Mouse (Mus musculus) midbrain, embryonic 16.5 days (tissue): Measurements from ENCODE around the gene Ids. TPM values are rescaled to one million over a fixed set of nuclear protein-coding genes. Genes with fewer than 3 reads are reported as not detected.

Experiments
- polyA plus RNA-seq: library from polyadenylated mRNA; unstranded; fragments of >200 nt; fragmentation: Nextera tagmentation; extraction: Ambion mirVana; gene quantifications from 2 replicates; pipeline ENCODE4 v1.2.1, GENCODE M21; 2015

Gene Ids
- polyA plus RNA-seq, 1 experiment from 2014 or later: 17.3 TPM

Other genes with a start within 250 kb of the Ids start
- gene 1110012L19Rik, start 20.8 kb upstream of the Ids start, polyA plus RNA-seq: 39.6 and 42.3 TPM in 2 replicates
- gene Tmem185a, start 112.1 kb upstream of the Ids start, polyA plus RNA-seq: 51.1 and 52.2 TPM in 2 replicates